28 mouse cellular contexts compared by ENCODE assay signal in genomic region chr2:97777929-97778328, GRCm38 (mm10).
"Had no signal": no experiment of that assay in that cellular context is flagged by ENCODE, and none has a peak within 500 bp of the region (broad histone marks: within the 10 kb centered on the region; RNA-seq: fewer than 3 reads in every experiment).

No protein-coding gene starts in this region.

- H3K36me3 ChIP-seq: heart, embryonic 10.5 days; heart, embryonic 12.5 days; hindbrain, embryonic 10.5 days; hindbrain, embryonic 12.5 days; intestine, embryonic 15.5 days; kidney, embryonic 15.5 days; limb, embryonic 10.5 days; limb, embryonic 12.5 days; liver, embryonic 13.5 days; liver, embryonic 15.5 days had no signal

- H3K4me2 ChIP-seq: heart, embryonic 12.5 days; hindbrain, embryonic 12.5 days; hindbrain, embryonic 14.5 days; intestine, embryonic 15.5 days; kidney, embryonic 15.5 days; limb, embryonic 12.5 days; liver, embryonic 11.5 days; liver, embryonic 13.5 days; liver, embryonic 15.5 days had no signal

- H3K4me1 ChIP-seq: heart, embryonic 10.5 days; heart, embryonic 12.5 days; hindbrain, embryonic 10.5 days; hindbrain, embryonic 12.5 days; intestine, embryonic 15.5 days; kidney, embryonic 15.5 days; limb, embryonic 10.5 days; limb, embryonic 12.5 days; liver, embryonic 13.5 days; liver, embryonic 15.5 days had no signal

- H3K9ac ChIP-seq: heart, embryonic 12.5 days; hindbrain, embryonic 12.5 days; hindbrain, embryonic 14.5 days; intestine, embryonic 15.5 days; kidney, embryonic 15.5 days; limb, embryonic 12.5 days; liver, embryonic 13.5 days; liver, embryonic 15.5 days had no signal

- ATAC-seq: hindbrain, embryonic 16.5 days; inflammation-experienced regulatory T-cells, adult 6 months; intestine, embryonic 15.5 days; intestine, postnatal 0 days had no signal

- H3K27ac ChIP-seq: heart, adult 2 months; heart, embryonic 10.5 days; hindbrain, embryonic 10.5 days; hindbrain, embryonic 12.5 days; hindbrain, embryonic 14.5 days; intestine, embryonic 15.5 days; kidney, embryonic 15.5 days; kidney, postnatal 0 days; layer of hippocampus, adult 2 months; left cerebral cortex, adult 2 months; limb, embryonic 10.5 days; limb, embryonic 12.5 days; liver, embryonic 13.5 days; liver, embryonic 15.5 days had no signal

- H3K9me3 ChIP-seq: heart, embryonic 10.5 days; hindbrain, embryonic 10.5 days; hindbrain, embryonic 12.5 days; intestine, embryonic 15.5 days; kidney, embryonic 15.5 days; limb, embryonic 10.5 days; limb, embryonic 12.5 days; liver, embryonic 13.5 days; liver, embryonic 15.5 days had no signal

- H3K27me3 ChIP-seq: heart, embryonic 12.5 days; hindbrain, embryonic 12.5 days; intestine, embryonic 15.5 days; kidney, embryonic 15.5 days; limb, embryonic 12.5 days; liver, embryonic 13.5 days; liver, embryonic 15.5 days had no signal

- DNase-seq: gastrocnemius, postnatal 14 days; gastrocnemius, postnatal 36 days; heart, adult 2 months; heart, postnatal 10 days; heart, postnatal 4 days; kidney, adult 18-20 months; kidney, adult 8-10 months; kidney, postnatal 25 days; kidney, postnatal 4 days; liver; liver, embryonic 13.5 days had no signal

- H3K4me3 ChIP-seq: heart, adult 2 months; heart, embryonic 10.5 days; heart, embryonic 12.5 days; hindbrain, embryonic 10.5 days; hindbrain, embryonic 12.5 days; intestine, embryonic 15.5 days; kidney, embryonic 15.5 days; layer of hippocampus, adult 2 months; left cerebral cortex, adult 2 months; limb, embryonic 10.5 days; limb, embryonic 12.5 days; liver, embryonic 13.5 days; liver, embryonic 15.5 days had no signal
